Mouse (Mus musculus) G1E (cell line): ENCODE measurements around the gene Disp3. TPM values are rescaled to one million over a fixed set of nuclear protein-coding genes. Genes with fewer than 3 reads are reported as not detected.

Experiments used
- ATAC-seq: 2 replicates; pipeline ENCODE4 v1.8.0; 2016; ENCODE audit warnings: mild to moderate bottlenecking; ENCODE audit not compliant: insufficient number of reproducible peaks, poor library complexity, low FRiP score, severe bottlenecking; ENCODE audit errors: extremely low read depth
- DNase-seq: peaks from one replicate; pipeline ENCODE4 v3.0.0; 2012; ENCODE audit warnings: low spot score
- H3K27me3 ChIP-seq: 2 replicates; pipeline ENCODE4 v1.6.1; 2012; ENCODE audit warnings: mild to moderate bottlenecking, low read length, inconsistent platforms; ENCODE audit not compliant: insufficient read depth
- H3K36me3 ChIP-seq: replicated peaks from 2 replicates; pipeline ENCODE3; 2012; ENCODE audit warnings: mild to moderate bottlenecking, inconsistent platforms
- H3K4me1 ChIP-seq: 2 replicates; pipeline ENCODE4 v1.6.1; 2012; ENCODE audit warnings: low read depth, low read length, inconsistent platforms, mixed read lengths; ENCODE audit not compliant: insufficient read depth
- H3K4me3 ChIP-seq: 2 replicates; pipeline ENCODE4 v1.5.1; 2012; ENCODE audit warnings: low read depth, mild to moderate bottlenecking, inconsistent platforms, low read length, moderate library complexity, mixed read lengths
- H3K9me3 ChIP-seq: replicated peaks from 2 replicates; pipeline ENCODE4 v1.6.1; 2012; ENCODE audit warnings: inconsistent platforms
- CTCF ChIP-seq: IDR thresholded peaks from 2 replicates; pipeline ENCODE4 v1.5.1; 2012; ENCODE audit warnings: low read depth, low read length, inconsistent platforms, mixed read lengths
- GATA1 ChIP-seq: IDR thresholded peaks from 2 replicates; pipeline ENCODE4 v1.6.1; 2012; ENCODE audit warnings: borderline replicate concordance, low read length, inconsistent platforms, mixed read lengths
- GATA2 ChIP-seq: IDR thresholded peaks from 2 replicates; pipeline ENCODE4 v1.6.1; 2012; ENCODE audit warnings: low read depth, low read length, inconsistent platforms, borderline replicate concordance
- POLR2AphosphoS5 ChIP-seq: IDR thresholded peaks from 2 replicates; pipeline ENCODE4 v1.6.1; 2012; ENCODE audit warnings: low read depth, low read length, inconsistent platforms; ENCODE audit not compliant: insufficient replicate concordance
- TAL1 ChIP-seq: conservative IDR thresholded peaks from 2 replicates; pipeline ENCODE4 v1.6.1; 2012; ENCODE audit warnings: low read depth, low read length, inconsistent platforms, mixed read lengths
- polyA plus RNA-seq: library from polyadenylated mRNA; stranded (reverse); fragments of >175 nt; gene quantifications from 2 replicates; pipeline ENCODE4 v1.2.3, GENCODE M21; 2012
- total RNA-seq, 2 experiments: library from RNA; stranded (forward) in 1 of 2; stranded (reverse) in 1 of 2; fragments of 200-1000 nt in 1 of 2; fragments of >200 nt in 1 of 2; fragmentation: Nextera tagmentation in 1 of 2; gene quantifications; 2 replicates each; pipeline ENCODE4 v1.2.3; 2014 to 2017

The Disp3 gene
- total and polyA plus RNA-seq, 3 experiments: 0.01 TPM; not detected in 2

DNA sequence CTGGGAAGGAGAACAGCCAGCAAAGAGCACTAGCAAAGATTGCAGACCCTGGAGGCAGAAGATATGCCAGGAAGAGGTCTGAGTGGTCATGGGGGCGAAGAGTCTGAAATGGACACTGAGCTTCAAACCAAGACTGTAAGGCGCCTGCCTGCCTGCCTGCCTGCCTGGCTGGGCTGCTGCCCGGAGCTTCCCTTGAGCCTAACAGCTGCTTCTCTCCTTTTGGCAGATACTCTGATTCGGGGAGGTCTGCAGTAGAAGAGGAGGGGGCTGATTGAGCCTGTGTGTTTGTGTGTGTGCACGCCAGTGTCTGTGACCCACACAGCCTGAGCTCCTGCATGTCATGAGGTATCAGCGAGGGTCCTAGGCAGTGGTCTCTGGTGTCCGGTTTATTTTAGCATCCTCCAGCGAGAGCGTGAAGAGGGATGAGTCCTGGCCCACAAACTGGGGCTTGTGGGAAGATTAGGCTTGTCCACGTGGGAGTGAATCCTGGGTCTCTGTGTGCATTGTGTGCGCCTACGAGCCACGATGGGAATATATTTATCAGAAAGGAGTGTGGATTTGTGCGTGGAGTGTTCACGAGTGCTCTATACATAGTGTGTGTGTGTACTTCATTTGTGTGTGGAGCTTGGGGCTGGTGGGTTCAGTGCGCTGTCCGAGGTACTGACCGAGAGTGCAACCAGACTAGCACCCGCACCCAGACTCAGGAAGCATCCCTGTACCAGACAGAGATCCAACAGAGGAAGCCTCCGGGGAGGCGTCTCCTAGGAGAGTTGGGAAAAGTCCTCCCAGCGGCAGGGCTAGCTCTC lies 1.3 kb downstream of the Disp3 start:
- Histone ChIP-seq H3K36me3 (no peaks in the 10 kb centered on the region), H3K4me3 (no peak overlapping the region), H3K27me3 (no peaks in the 10 kb centered on the region), H3K4me1 (no peaks in the 10 kb centered on the region), H3K9me3 (peaks cover 10% of the 10 kb centered on the region)
- no peak for DNase-seq
- no peak for ATAC-seq
- no peak for TF ChIP-seq GATA2
- TF ChIP-seq GATA1: no peak
- no peak for TF ChIP-seq POLR2AphosphoS5
- no peak for TF ChIP-seq TAL1

DNA sequence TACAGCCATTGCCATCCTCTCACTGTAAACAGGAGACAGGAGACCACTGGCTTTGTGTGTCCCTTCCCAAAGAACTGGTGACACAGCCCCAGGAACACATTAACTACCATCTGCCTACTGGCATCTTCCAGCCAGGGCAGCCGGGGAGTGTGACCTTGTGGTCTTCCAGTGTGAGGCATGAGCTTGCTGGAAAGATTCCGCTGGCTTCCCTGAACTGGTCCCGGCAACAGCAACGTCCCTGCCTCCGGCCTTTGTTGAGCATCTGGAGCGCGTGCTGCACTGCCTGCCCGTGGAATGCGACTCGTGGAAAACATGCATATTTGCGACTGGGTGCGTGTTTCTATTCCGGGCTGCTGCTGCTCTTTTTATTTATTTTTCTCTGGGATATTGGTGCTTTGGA lies 3.5 kb downstream of the Disp3 start:
- TF ChIP-seq GATA1: no peak
- peaks cover 10% of the 10 kb centered on the region for H3K9me3 ChIP-seq
- ATAC-seq (no peak), DNase-seq (no peak)
- no peaks in the 10 kb centered on the region for H3K27me3 ChIP-seq
- H3K4me1 ChIP-seq: no peaks in the 10 kb centered on the region
- H3K4me3 ChIP-seq: no peak overlapping the region
- no peaks in the 10 kb centered on the region for H3K36me3 ChIP-seq

DNA sequence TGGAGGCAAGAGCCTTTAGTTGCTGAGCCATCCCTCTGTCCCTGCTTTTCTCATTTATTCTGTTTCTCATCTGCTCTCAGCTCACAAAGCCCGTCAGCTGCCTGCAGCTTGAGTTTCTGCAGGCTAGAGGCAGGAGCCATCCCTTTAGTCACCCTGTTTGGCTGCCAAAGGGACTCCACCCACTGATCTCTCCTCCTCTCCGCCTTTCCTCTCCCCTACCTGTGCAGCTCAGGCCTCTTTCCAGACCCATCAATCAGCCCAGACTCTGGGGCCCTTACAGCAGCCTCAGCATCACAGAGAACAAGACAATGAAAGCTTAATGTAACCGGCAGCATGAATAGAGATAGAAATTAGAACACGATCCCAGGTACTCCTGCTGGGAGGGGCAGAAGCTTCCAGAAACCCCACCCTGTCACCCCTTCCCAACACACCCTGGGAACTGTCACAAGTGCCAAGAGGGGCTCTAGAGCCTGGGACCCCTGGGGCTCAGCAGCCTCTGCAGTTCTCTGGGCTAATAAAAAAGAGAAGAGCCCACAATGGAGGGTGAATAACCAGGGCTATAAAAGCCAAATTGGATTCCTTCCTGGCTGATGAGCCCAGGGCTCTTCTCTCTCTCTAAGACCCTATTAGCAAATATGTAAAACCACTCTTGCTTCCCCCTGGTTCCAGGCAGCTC lies 10.8 kb downstream of the Disp3 start:
- no peak for ATAC-seq
- no peaks in the 10 kb centered on the region for H3K36me3 ChIP-seq
- no peak overlapping the region for H3K4me3 ChIP-seq
- no peaks in the 10 kb centered on the region for H3K4me1 ChIP-seq
- H3K9me3 ChIP-seq: no peaks in the 10 kb centered on the region
- H3K27me3 ChIP-seq: peaks cover under 1% of the 10 kb centered on the region; the same call in 1 of the 2 replicates
- no peak for TF ChIP-seq GATA2
- no peak for TF ChIP-seq POLR2AphosphoS5
- TF ChIP-seq TAL1: no peak
- no peak for TF ChIP-seq CTCF
- no peak for TF ChIP-seq GATA1
- no peak for DNase-seq

DNA sequence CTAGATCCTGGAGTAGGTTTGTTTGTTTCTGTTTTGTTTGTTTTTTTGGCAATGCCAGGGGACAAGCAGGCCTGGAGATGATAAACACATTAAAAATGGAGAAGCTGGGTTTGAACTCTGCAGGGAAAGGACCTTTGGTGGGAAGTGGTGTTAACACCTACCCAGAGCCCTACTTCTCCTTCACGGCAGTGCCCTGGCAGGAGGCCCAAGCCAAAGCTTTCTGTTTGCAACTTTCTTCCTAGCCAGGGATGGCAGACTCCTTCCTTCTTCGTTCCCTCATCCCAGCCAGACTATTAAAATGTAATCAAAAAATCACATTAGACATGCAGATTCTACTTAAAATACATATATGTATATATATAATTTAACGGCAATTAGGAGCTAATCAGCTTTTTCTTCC lies 13.1 kb downstream of the Disp3 start:
- no peaks in the 10 kb centered on the region for H3K4me1 ChIP-seq
- no peak overlapping the region for H3K4me3 ChIP-seq
- no peak for TF ChIP-seq GATA2
- H3K9me3 ChIP-seq: no peaks in the 10 kb centered on the region
- DNase-seq (no peak), ATAC-seq (no peak)
- peaks cover 3% of the 10 kb centered on the region; the same call in 1 of the 2 replicates for H3K27me3 ChIP-seq
- no peaks in the 10 kb centered on the region for H3K36me3 ChIP-seq

DNA sequence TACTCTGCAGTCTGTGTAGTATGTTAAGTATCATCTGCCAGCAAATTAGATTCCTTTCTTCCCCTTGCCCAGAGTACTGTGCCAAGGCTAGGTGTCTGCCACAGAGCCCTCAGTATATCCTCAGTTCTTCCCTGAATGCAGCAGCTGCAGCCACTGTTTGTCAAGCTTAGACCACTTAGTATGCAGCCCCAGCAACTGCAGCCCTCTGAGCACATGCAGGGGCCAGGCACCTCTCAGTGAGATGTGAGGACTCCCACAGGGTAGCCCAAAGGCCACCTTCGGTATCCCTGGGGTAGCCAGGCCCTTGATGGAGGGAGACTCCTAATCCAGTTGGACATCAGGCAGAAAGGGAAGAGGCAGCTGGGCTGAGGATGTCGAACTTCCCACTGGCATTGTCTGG lies 14.5 kb downstream of the Disp3 start:
- Histone ChIP-seq H3K27me3 (peaks cover 3% of the 10 kb centered on the region; the same call in 1 of the 2 replicates), H3K36me3 (no peaks in the 10 kb centered on the region), H3K4me3 (no peak overlapping the region), H3K9me3 (no peaks in the 10 kb centered on the region), H3K4me1 (no peaks in the 10 kb centered on the region)
- TF ChIP-seq CTCF: no peak
- no peak for TF ChIP-seq TAL1
- no peak for TF ChIP-seq POLR2AphosphoS5
- no peak for TF ChIP-seq GATA1
- TF ChIP-seq GATA2: no peak
- no peak for ATAC-seq
- no peak for DNase-seq

- no peak for DNase-seq
- no peak for TF ChIP-seq GATA2
- TF ChIP-seq GATA1: no peak
- no peak for TF ChIP-seq POLR2AphosphoS5
- no peak for TF ChIP-seq TAL1
- TF ChIP-seq CTCF: no peak
- Histone ChIP-seq H3K27me3 (peaks cover 3% of the 10 kb centered on the region; the same call in 1 of the 2 replicates), H3K4me1 (no peaks in the 10 kb centered on the region), H3K36me3 (no peaks in the 10 kb centered on the region), H3K4me3 (no peak overlapping the region; the same call in 1 of the 2 replicates), H3K9me3 (no peaks in the 10 kb centered on the region)
- no peak for ATAC-seq
Observed at GRCm38 (mm10) chr4:148271656-148272055, 16.1 kb downstream of the Disp3 start.
